Mouse (Mus musculus) T-helper 17 cell (primary cell): Measurements from ENCODE around the gene Fdx1l.
"Not testable (repeated sequence)": the region's sequence is repeated elsewhere in the genome, so short reads cannot be mapped to it uniquely, and the experiment has no call there.

Experiments
- in situ Hi-C, 2 experiments: fragments of 300-600 bp; cut with MboI, MseI; formaldehyde crosslinking; loops; 1 replicate in 1 of 2; 2 replicates in 1 of 2; pipeline ENCODE4 v1.15.1; 2025; ENCODE audit warnings: high pct_unique_total_duplicates in 2 of 2

Fdx1l gene

GRCm38 (mm10) chr9:21074173-21074572 is 759 bp upstream of the Fdx1l start:
- in situ Hi-C loops = no loop called here

- in situ Hi-C loops = no loop called here
Observed at GRCm38 (mm10) chr9:21072641-21073040, 773 bp downstream of the Fdx1l start.

GRCm38 (mm10) chr9:21067006-21067684 is 6.3 kb downstream of the Fdx1l start, which contains the start of gene Zglp1:
Zglp1 (minus strand) TSS chr9:21067093.
- in situ Hi-C loops = no loop called here

GRCm38 (mm10) chr9:21062928-21063327 is 10.5 kb downstream of the Fdx1l start:
- in situ Hi-C loops = no loop called here

GRCm38 (mm10) chr9:21051578-21051977 is 21.8 kb downstream of the Fdx1l start:
- in situ Hi-C loops = no loop called here

- in situ Hi-C loops = no loop called here
Observed at GRCm38 (mm10) chr9:21045235-21045634, 28.2 kb downstream of the Fdx1l start.

- in situ Hi-C loops = not testable (repeated sequence)
Observed at GRCm38 (mm10) chr9:21044785-21045184, 28.6 kb downstream of the Fdx1l start.

- in situ Hi-C loops = no loop called here
Observed at GRCm38 (mm10) chr9:21043563-21043962, 29.9 kb downstream of the Fdx1l start.

- in situ Hi-C loops = no loop called here
Observed at GRCm38 (mm10) chr9:21041308-21041707, 32.1 kb downstream of the Fdx1l start.

- in situ Hi-C loops = no loop called here
Observed at GRCm38 (mm10) chr9:21039779-21040178, 33.6 kb downstream of the Fdx1l start.

GRCm38 (mm10) chr9:21037481-21037891 is 35.9 kb downstream of the Fdx1l start:
- in situ Hi-C loops = no loop called here

- in situ Hi-C loops = no loop called here
Observed at GRCm38 (mm10) chr9:21036666-21037065, 36.7 kb downstream of the Fdx1l start.

GRCm38 (mm10) chr9:21036161-21036560 is 37.3 kb downstream of the Fdx1l start:
- in situ Hi-C loops = no loop called here

- in situ Hi-C loops = no loop called here
Observed at GRCm38 (mm10) chr9:21035586-21035985, 37.8 kb downstream of the Fdx1l start.

- in situ Hi-C loops = loop anchor here in 1 of 2 experiments (5.0 kb wide), 1 partner anchor 113 kb away; the partner anchor contains the start of gene Cdc37
Observed at GRCm38 (mm10) chr9:21034481-21035085, 38.8 kb downstream of the Fdx1l start.

GRCm38 (mm10) chr9:21033136-21033535 is 40.3 kb downstream of the Fdx1l start:
- in situ Hi-C loops = loop anchor here in 1 of 2 experiments (5.0 kb wide), 1 partner anchor 114 kb away; the partner anchor contains the start of gene Cdc37

GRCm38 (mm10) chr9:21032491-21032890 is 40.9 kb downstream of the Fdx1l start:
- in situ Hi-C loops = loop anchor here in 1 of 2 experiments (5.0 kb wide), 1 partner anchor 115 kb away; the partner anchor contains the start of gene Cdc37

- in situ Hi-C loops = loop anchor here in 1 of 2 experiments (5.0 kb wide), 1 partner anchor 115 kb away; the partner anchor contains the start of gene Cdc37
Observed at GRCm38 (mm10) chr9:21031896-21032351, 41.5 kb downstream of the Fdx1l start, which contains the start of gene Icam5. Icam5 (plus strand) TSS chr9:21032073.

- in situ Hi-C loops = loop anchor here in 1 of 2 experiments (5.0 kb wide), 1 partner anchor 116 kb away; the partner anchor contains the start of gene Cdc37
Observed at GRCm38 (mm10) chr9:21031251-21031895, 42.0 kb downstream of the Fdx1l start.

GRCm38 (mm10) chr9:21030781-21031250 is 42.6 kb downstream of the Fdx1l start:
- in situ Hi-C loops = loop anchor here in 1 of 2 experiments (5.0 kb wide), 1 partner anchor 116 kb away; the partner anchor contains the start of gene Cdc37

GRCm38 (mm10) chr9:21030055-21030600 is 43.3 kb downstream of the Fdx1l start:
- in situ Hi-C loops = loop anchor here in 1 of 2 experiments (5.0 kb wide), 1 partner anchor 117 kb away; the partner anchor contains the start of gene Cdc37
